Comparison of ENCODE assay signal across 16 mouse cellular contexts in genomic region chr9:88731728-88732127, GRCm38 (mm10). TPM values are rescaled to one million over a fixed set of nuclear protein-coding genes. Genes with fewer than 3 reads are reported as not detected.
DNase-seq lines count a peak whose midpoint lies in the region; ATAC-seq and TF ChIP-seq lines count a peak whose summit lies in the region.
"Not testable (repeated sequence)": the region's sequence is repeated elsewhere in the genome, so short reads cannot be mapped to it uniquely, and the experiment has no call there.
"Had no signal": no experiment of that assay in that cellular context is flagged by ENCODE, and none has a peak within 500 bp of the region (broad histone marks: within the 10 kb centered on the region; RNA-seq: fewer than 3 reads in every experiment).

Bcl2a1d (minus strand) TSS chr9:88731914.

- not testable (repeated sequence) for H3K4me1 ChIP-seq in bone marrow macrophage, adult 2 months (ENCODE audit: control insufficient read depth, insufficient read depth, low read length); lung, adult 2 months (ENCODE audit: control insufficient read depth, insufficient read depth, low read length)

- not testable (repeated sequence) for H3K36me3 ChIP-seq in macrophage (ENCODE audit: inconsistent target); splenic B cell, adult 2 months (ENCODE audit: control insufficient read depth, insufficient read depth, low read length, poor library complexity, severe bottlenecking)

- not testable (repeated sequence) for H3K4me3 ChIP-seq in bone marrow macrophage, adult 2 months (ENCODE audit: insufficient read depth, low read length); lung, adult 2 months (replicated peaks; ENCODE audit: extremely low read depth, low read depth, low read length); macrophage (ENCODE audit: inconsistent target)

- not testable (repeated sequence) for TF ChIP-seq POLR2A in bone marrow macrophage, adult 2 months (IDR thresholded peaks at IDR 0.05; ENCODE audit: borderline replicate concordance, low read depth, low read length); lung, adult 2 months (IDR thresholded peaks at IDR 0.05; ENCODE audit: borderline replicate concordance, extremely low read depth, low read depth, low read length)

- ATAC-seq in CD4-positive, CD25-positive, alpha-beta regulatory T cell, adult 4 months = peak; percentile 83
- peak; percentile 69 to 79 for ATAC-seq in hematopoietic stem cell, adult 5-6 weeks (replicated peaks in 1 of 2; ENCODE audit: insufficient read depth in 1 of 2, low FRiP score in 2 of 2, low TSS enrichment in 1 of 2, low read depth in 1 of 2, poor library complexity in 2 of 2, severe bottlenecking in 2 of 2)
- peak; percentile 80 for ATAC-seq in neutrophil, adult 5-6 weeks (ENCODE audit: extremely low read depth, insufficient number of reproducible peaks, low FRiP score, poor library complexity, severe bottlenecking)

- peak; percentile 33 for DNase-seq in lung, adult 2 months
- peak; percentile 72 for DNase-seq in splenic B cell, adult 2 months (ENCODE audit: low read depth, low spot score)

- H3K27me3 ChIP-seq in splenic B cell, adult 2 months (ENCODE audit: control insufficient read depth, insufficient read depth, low read length, poor library complexity, severe bottlenecking) = not testable (repeated sequence)

- H3K79me2 ChIP-seq in macrophage (ENCODE audit: inconsistent target) = not testable (repeated sequence)

- H3K27ac ChIP-seq in bone marrow macrophage, adult 2 months (ENCODE audit: insufficient read depth, low read depth, low read length) = peak within 1 kb of the TSS; percentile 74
- peak within 1 kb of the TSS; percentile 55 for H3K27ac ChIP-seq in macrophage

- WGBS in lung, adult 2 months = 30% methylated on average over 5 of the region's 5 CpGs
- WGBS in macrophage (ENCODE audit: missing documents) = 25% methylated on average over 1 of the region's 5 CpGs

- TF ChIP-seq CTCF in bone marrow macrophage, adult 2 months (IDR thresholded peaks at IDR 0.05; ENCODE audit: low read depth, low read length); lung, adult 2 months (IDR thresholded peaks at IDR 0.05; ENCODE audit: insufficient read depth, low read length): not testable (repeated sequence)

RNA-seq across cellular contexts. Expression of gene Bcl2a1d, which starts in this region (rescaled TPM):
- 10 to 100 TPM; 54.1 to 68.7 TPM for polyA plus RNA-seq in CD4-positive, CD25-positive, alpha-beta regulatory T cell, adult 4 months (2017; shearing (Covaris generic))
- polyA plus RNA-seq in bone marrow macrophage, adult 2 months (2012; ENCODE audit: insufficient read depth, insufficient read length, missing spikeins) = 3.8 and 7.0 TPM in 2 replicates
- total RNA-seq in hematopoietic stem cell, adult 5-6 weeks (2017) = 1.4 and 2.8 TPM in 2 replicates
- 3.9 and 6.8 TPM in 2 replicates for polyA plus RNA-seq in lung, adult 2 months (2012; rRNA removed)
- 100 to 1,000 TPM in 17 of 26 experiments, 10 to 100 TPM in 6, 1 to 10 TPM in 3; 4.8 to 661 (median 144) TPM for total RNA-seq in macrophage (2018; cell fraction: chromatin; rRNA removed)
- 100 to 1,000 TPM in 18 of 26 experiments, 10 to 100 TPM in 8; 13.6 to 635 (median 167) TPM for total RNA-seq in macrophage (2018; cell fraction: cytosol; rRNA removed)
- 100 to 1,000 TPM in 23 of 26 experiments, 10 to 100 TPM in 2, 1 to 10 TPM in 1; 8.9 to 976 (median 457) TPM for total RNA-seq in macrophage (2018; cell fraction: nucleus; rRNA removed)
- polyA plus RNA-seq in macrophage (2018) = 21.3 to 27.9 TPM (median 23.0 TPM) in 3 replicates
- 9.9 and 16.3 TPM in 2 replicates for total RNA-seq in neutrophil, adult 5-6 weeks (2017)
- total RNA-seq: gastrocnemius, postnatal 14 days had no signal
- polyA plus RNA-seq: embryonic facial prominence, embryonic 12.5 days; forebrain, embryonic 11.5 days; forebrain, postnatal 0 days; hindbrain, embryonic 12.5 days; liver, embryonic 12.5 days; midbrain, embryonic 15.5 days; myocyte; neural tube, embryonic 15.5 days had no signal
